Mouse (Mus musculus): ENCODE measurements around the gene Arhgap21.

- TF ChIP-seq GATA1 (IDR thresholded peaks at IDR 0.05; ENCODE audit: low read length) = no peak
- no peak for TF ChIP-seq TAL1 (IDR thresholded peaks at IDR 0.05; ENCODE audit: low read length)
Observed at GRCm38 (mm10) chr2:20902981-20903645, 65.6 kb downstream of the Arhgap21 start.

All from erythroblast, embryonic 14.5 days (primary cell).